Mouse (Mus musculus) kidney, embryonic 16.5 days (tissue): ENCODE measurements around the gene Pomt1. TPM values are rescaled to one million over a fixed set of nuclear protein-coding genes. Genes with fewer than 3 reads are reported as not detected.
A peak's percentile ranks its signal among the peaks of the same experiment; 100 is the strongest.

Source experiments
- ATAC-seq: fragments of 200-750 bp; cut with Nextera tagmentation; 2 replicates; pipeline ENCODE4 v1.8.0; 2017; ENCODE audit warnings: moderate TSS enrichment; ENCODE audit not compliant: low FRiP score, low TSS enrichment
- H3K27ac ChIP-seq: fragments of 300-500 bp; sonication (generic); 2 replicates; pipeline ENCODE4 v1.5.1; 2014; ENCODE audit warnings: low read length
- H3K27me3 ChIP-seq: fragments of 300-500 bp; sonication (generic); 2 replicates; pipeline ENCODE4 v1.6.1; 2014; ENCODE audit warnings: low read length, control low read depth, mixed read lengths; ENCODE audit not compliant: insufficient read depth
- H3K36me3 ChIP-seq: fragments of 300-500 bp; sonication (generic); 2 replicates; pipeline ENCODE4 v1.6.1; 2014; ENCODE audit warnings: low read length, control low read depth, mixed read lengths; ENCODE audit not compliant: insufficient read depth
- H3K4me1 ChIP-seq: fragments of 300-500 bp; sonication (generic); 2 replicates; pipeline ENCODE4 v1.6.1; 2014; ENCODE audit warnings: low read length, control low read depth, mixed read lengths; ENCODE audit not compliant: insufficient read depth
- H3K4me2 ChIP-seq: fragments of 300-500 bp; sonication (generic); replicated peaks from 2 replicates; pipeline ENCODE4 v1.6.1; 2014; ENCODE audit warnings: low read depth, low read length
- H3K4me3 ChIP-seq: fragments of 300-500 bp; sonication (generic); 2 replicates; pipeline ENCODE4 v1.5.1; 2014; ENCODE audit warnings: mild to moderate bottlenecking, low read length
- H3K9ac ChIP-seq: fragments of 300-500 bp; sonication (generic); replicated peaks from 2 replicates; pipeline ENCODE4 v1.6.1; 2014; ENCODE audit warnings: low read length
- H3K9me3 ChIP-seq: fragments of 300-500 bp; sonication (generic); 2 replicates; pipeline ENCODE4 v1.6.1; 2016; ENCODE audit warnings: low read length, control low read depth
- whole genome bisulfite sequencing: fragments of 180-500 bp; shearing (Covaris S2); extraction: QIAGEN DNeasy Blood & Tissue Kit; methylation state at CpG from one replicate; pipeline ENCODE4 v1.1.7; 2014; 5-methylcytosine and 5-hydroxymethylcytosine counted together
- polyA plus RNA-seq: library from polyadenylated mRNA; unstranded; fragments of >200 nt; fragmentation: Nextera tagmentation; extraction: Ambion mirVana; gene quantifications from 2 replicates; pipeline ENCODE4 v1.2.1, GENCODE M21; 2015

Pomt1 gene
- polyA plus RNA-seq, 1 experiment from 2014 or later = 31.6 TPM

- H3K27me3 ChIP-seq = no peaks in the 10 kb centered on the region
- 1% methylated on average over 57 of the region's 59 CpGs for WGBS
Measured at GRCm38 (mm10) chr2:32259657-32260417, 23.4 kb downstream of the Pomt1 start, which contains the start of gene Uck1. Gene Uck1, minus strand, starts transcription at chr2:32260159.

GRCm38 (mm10) chr2:32260635-32261034 lies 24.2 kb downstream of the Pomt1 start:
- Histone ChIP-seq H3K27ac (no peak overlapping the region), H3K4me1 (peaks cover 8% of the 10 kb centered on the region), H3K9me3 (no peaks in the 10 kb centered on the region), H3K4me2 (no peak overlapping the region), H3K27me3 (no peaks in the 10 kb centered on the region), H3K36me3 (peaks cover 12% of the 10 kb centered on the region), H3K4me3 (no peak overlapping the region), H3K9ac (no peak overlapping the region)
- ATAC-seq = no peak
- WGBS = 38% methylated on average over 4 of the region's 4 CpGs

More at GRCm38 (mm10) chr2:32259657-32260417, 23.4 kb downstream of the Pomt1 start, which contains the start of gene Uck1:
- Histone ChIP-seq H3K27ac (peak within 1 kb of the TSS; percentile 53), H3K9ac (peak within 1 kb of the TSS; percentile 74), H3K4me1 (peaks cover 8% of the 10 kb centered on the region), H3K36me3 (peaks cover 12% of the 10 kb centered on the region), H3K4me3 (peak within 1 kb of the TSS; percentile 81), H3K4me2 (peak within 1 kb of the TSS; percentile 73), H3K9me3 (no peaks in the 10 kb centered on the region)
- peak; percentile 93 for ATAC-seq

- 71% methylated on average over 3 of the region's 3 CpGs for WGBS
- Histone ChIP-seq H3K4me1 (no peaks in the 10 kb centered on the region), H3K27ac (no peak overlapping the region), H3K9ac (no peak overlapping the region), H3K36me3 (peaks cover 40% of the 10 kb centered on the region), H3K4me3 (no peak overlapping the region), H3K9me3 (no peaks in the 10 kb centered on the region), H3K4me2 (no peak overlapping the region), H3K27me3 (no peaks in the 10 kb centered on the region)
- ATAC-seq = no peak
Measured at GRCm38 (mm10) chr2:32275823-32276222, 39.4 kb downstream of the Pomt1 start.

DNA sequence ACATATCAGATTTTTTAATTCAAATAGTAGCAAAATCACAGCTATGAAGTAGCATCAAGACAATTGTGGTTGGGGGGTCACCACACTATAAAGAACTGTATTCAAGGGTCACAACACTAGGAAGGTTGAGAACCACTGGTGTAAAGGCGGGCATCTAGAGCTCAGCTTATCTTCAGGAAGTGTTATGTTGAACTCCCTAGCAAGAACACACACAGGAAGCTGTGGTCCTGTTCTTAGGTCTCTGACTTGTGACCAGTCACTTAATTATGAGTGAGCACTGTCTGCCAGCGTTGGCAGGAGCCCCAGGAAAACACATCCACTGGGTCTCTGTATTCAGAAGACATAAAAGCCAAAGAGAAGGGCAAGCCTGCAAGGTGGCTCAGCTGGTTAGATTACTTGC lies 45.9 kb downstream of the Pomt1 start:
- Histone ChIP-seq H3K4me1 (peaks cover 8% of the 10 kb centered on the region), H3K4me2 (no peak overlapping the region), H3K4me3 (no peak overlapping the region), H3K36me3 (peaks cover 61% of the 10 kb centered on the region), H3K9me3 (no peaks in the 10 kb centered on the region), H3K9ac (no peak overlapping the region), H3K27me3 (no peaks in the 10 kb centered on the region), H3K27ac (no peak overlapping the region)
- WGBS = 84% methylated on average over 2 of the region's 2 CpGs
- no peak for ATAC-seq

- Histone ChIP-seq H3K9me3 (no peaks in the 10 kb centered on the region), H3K4me1 (peaks cover 8% of the 10 kb centered on the region), H3K27ac (no peak overlapping the region), H3K27me3 (no peaks in the 10 kb centered on the region), H3K4me3 (no peak overlapping the region), H3K4me2 (no peak overlapping the region), H3K36me3 (peaks cover 56% of the 10 kb centered on the region), H3K9ac (no peak overlapping the region)
- ATAC-seq = no peak
- 83% methylated on average over 1 of the region's 1 CpGs for WGBS
Measured at GRCm38 (mm10) chr2:32282727-32283126, 46.3 kb downstream of the Pomt1 start.

GRCm38 (mm10) chr2:32283986-32284385 lies 47.6 kb downstream of the Pomt1 start:
- no peak overlapping the region for H3K4me3 ChIP-seq
- peaks cover 44% of the 10 kb centered on the region for H3K36me3 ChIP-seq
- no peaks in the 10 kb centered on the region for H3K27me3 ChIP-seq
- WGBS = 96% methylated on average over 3 of the region's 3 CpGs
- no peaks in the 10 kb centered on the region for H3K9me3 ChIP-seq
- no peak overlapping the region for H3K27ac ChIP-seq
- peaks cover 11% of the 10 kb centered on the region for H3K4me1 ChIP-seq
- ATAC-seq = no peak
- H3K9ac ChIP-seq = no peak overlapping the region
- H3K4me2 ChIP-seq = no peak overlapping the region

DNA sequence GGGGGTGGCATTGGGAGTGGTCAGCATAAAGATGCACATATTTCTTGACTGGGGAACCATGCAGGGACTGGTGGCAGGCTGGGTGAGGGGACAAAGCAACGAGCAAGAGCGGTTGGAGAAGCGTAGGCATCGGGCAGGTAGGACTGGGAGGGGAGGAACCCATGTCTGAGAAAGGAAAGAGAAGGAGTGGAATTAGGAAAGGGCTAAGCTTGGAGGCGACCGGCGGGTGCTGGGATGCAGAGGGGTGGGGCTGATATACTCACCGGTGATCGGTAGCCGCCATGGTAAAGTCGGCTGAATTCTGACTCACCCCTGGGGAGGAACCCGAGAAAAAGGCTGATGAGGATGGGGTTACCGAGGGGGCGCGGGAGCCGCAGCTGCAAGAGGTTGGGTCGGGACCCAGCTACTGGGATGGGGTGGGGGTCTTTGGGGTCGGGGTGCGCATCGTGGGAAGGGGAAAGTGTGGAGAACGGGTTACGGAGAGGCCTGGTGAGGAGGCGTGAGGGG lies 51.0 kb downstream of the Pomt1 start, which contains the start of gene Golga2:
Gene Golga2 (plus strand): TSS at position 51 of the 507 bp plus-strand sequence.
- Histone ChIP-seq H3K4me3 (peak within 1 kb of the TSS; percentile 80), H3K27ac (peak within 1 kb of the TSS; percentile 70), H3K4me2 (peak within 1 kb of the TSS; percentile 94), H3K9me3 (no peaks in the 10 kb centered on the region), H3K36me3 (peaks cover 28% of the 10 kb centered on the region), H3K9ac (peak within 1 kb of the TSS; percentile 92), H3K4me1 (peaks cover 15% of the 10 kb centered on the region), H3K27me3 (no peaks in the 10 kb centered on the region)
- WGBS = under 1% methylated on average over 22 of the region's 23 CpGs
- no peak; the same call in 1 of the 2 replicates for ATAC-seq

DNA sequence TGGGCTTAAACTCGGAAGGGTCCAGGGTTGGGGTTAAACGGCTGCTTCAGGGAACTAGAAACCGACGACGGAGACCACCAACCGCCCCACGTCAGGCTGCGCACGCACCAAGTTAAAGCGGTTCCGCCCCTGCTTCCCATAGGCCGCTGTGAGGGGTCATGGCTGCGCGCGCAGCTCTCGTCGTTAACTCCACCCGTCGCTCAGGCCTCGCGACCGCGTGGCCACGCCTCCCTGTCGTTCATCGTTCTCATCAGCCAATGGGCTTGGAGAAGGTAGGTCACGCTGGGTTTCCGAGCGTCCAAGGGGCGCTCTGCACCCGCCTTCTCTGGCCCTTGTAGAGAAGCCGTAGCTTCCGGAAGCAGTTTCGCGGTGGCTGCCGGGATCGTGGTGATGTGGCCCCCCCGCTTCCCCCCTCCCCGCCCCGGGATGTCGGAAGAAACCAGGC lies 51.6 kb downstream of the Pomt1 start, which contains the start of gene Swi5:
Gene Swi5 (minus strand): TSS at position 153 of the 445 bp plus-strand sequence.
- H3K4me2 ChIP-seq = peak within 1 kb of the TSS; percentile 94
- no peaks in the 10 kb centered on the region for H3K9me3 ChIP-seq
- peak within 1 kb of the TSS; percentile 92 for H3K9ac ChIP-seq
- ATAC-seq = peak; percentile 99
- peaks cover 25% of the 10 kb centered on the region for H3K36me3 ChIP-seq
- H3K4me1 ChIP-seq = peaks cover 15% of the 10 kb centered on the region
- no peaks in the 10 kb centered on the region for H3K27me3 ChIP-seq
- peak within 1 kb of the TSS; percentile 70 for H3K27ac ChIP-seq
- WGBS = under 1% methylated on average over 40 of the region's 41 CpGs
- H3K4me3 ChIP-seq = peak within 1 kb of the TSS; percentile 80

GRCm38 (mm10) chr2:32288371-32288931 lies 52.1 kb downstream of the Pomt1 start:
- 1% methylated on average over 28 of the region's 29 CpGs for WGBS
- Histone ChIP-seq H3K9ac (peak overlapping the region; percentile 85), H3K4me2 (peak overlapping the region; percentile 94), H3K36me3 (peaks cover 24% of the 10 kb centered on the region), H3K4me1 (peaks cover 15% of the 10 kb centered on the region), H3K9me3 (no peaks in the 10 kb centered on the region), H3K4me3 (peak overlapping the region; percentile 80), H3K27ac (peak overlapping the region; percentile 70), H3K27me3 (no peaks in the 10 kb centered on the region)
- ATAC-seq = peak; percentile 64
